Mouse (Mus musculus): ENCODE results near the gene Cpm.
"Not testable (repeated sequence)": the region's sequence is repeated elsewhere in the genome, so short reads cannot be mapped to it uniquely, and the experiment has no call there.

Cpm gene

GRCm38 (mm10) chr10:117594291-117594850, 34.9 kb upstream of the Cpm start:
- no peak for DNase-seq

- DNase-seq = no peak
Measured at GRCm38 (mm10) chr10:117594913-117595312, 34.4 kb upstream of the Cpm start.

- no peak for DNase-seq
Measured at GRCm38 (mm10) chr10:117595442-117596164, 33.7 kb upstream of the Cpm start.

GRCm38 (mm10) chr10:117596165-117596735, 33.0 kb upstream of the Cpm start:
- no peak for DNase-seq

DNA sequence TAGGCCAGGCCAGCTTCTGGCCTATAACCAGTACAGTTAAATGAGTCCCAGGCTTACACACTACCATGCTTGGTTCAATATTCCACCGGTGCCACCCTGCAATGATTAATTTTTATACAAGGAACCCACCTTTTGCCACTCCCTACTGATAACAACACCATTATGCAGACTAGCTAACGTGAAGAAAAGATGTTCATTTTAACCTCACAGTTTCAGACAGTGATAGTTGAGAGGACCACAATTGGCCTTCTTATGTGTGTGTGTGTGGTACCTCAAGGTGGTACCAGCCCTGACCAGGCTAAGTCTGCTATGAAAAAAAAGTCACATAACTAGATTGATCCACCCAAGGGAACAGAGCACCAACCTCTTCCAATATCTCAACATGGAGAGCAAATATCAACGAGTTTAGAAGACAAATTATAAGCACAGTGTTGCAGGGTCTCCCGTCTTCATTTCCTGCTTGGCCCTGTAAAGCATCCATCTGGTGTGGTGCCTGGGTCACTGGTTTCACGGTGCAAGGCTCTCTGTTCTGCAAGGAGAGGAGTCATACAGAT, 32.5 kb upstream of the Cpm start:
- no peak for DNase-seq

DNA sequence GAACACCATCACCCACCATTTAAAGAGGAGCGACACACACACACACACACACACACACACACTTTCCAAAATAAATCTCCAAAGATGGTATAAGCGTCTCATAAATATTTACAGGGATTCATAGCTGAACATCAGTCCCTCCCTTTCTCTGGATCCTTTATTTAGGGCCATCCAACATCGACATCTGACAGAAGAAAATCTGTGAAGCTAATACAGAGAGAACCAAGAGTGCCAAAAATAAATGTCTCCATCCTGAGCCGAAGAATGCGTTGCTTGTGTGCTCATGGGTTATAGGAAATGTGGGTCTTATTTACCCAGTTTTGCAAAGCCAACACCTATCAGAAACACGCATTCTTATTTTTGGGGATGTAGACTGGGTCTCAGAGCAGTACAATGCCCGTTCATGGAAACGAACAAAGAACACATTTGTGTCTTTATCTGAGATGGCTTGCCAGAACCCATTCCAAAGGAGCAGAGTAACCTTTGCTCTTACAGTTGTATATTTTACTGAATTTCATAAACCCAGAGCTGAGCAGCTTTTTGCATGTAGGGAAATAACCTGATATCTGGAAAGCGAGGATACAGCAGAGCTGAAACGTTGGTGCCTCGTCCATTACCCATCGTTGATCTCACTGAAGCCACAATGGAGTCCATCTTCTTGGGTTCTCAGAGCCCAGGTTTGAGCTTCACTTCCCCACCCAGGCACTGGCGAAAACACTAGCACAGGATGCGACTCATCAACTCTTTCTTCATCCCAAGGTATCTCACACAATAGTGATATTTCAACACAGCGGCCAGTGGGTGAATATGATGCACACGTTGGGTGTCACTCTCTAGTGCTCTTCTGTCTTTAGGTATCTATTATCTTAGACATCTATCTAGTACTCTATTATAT, 31.7 kb upstream of the Cpm start:
- not testable (repeated sequence) for DNase-seq

DNA sequence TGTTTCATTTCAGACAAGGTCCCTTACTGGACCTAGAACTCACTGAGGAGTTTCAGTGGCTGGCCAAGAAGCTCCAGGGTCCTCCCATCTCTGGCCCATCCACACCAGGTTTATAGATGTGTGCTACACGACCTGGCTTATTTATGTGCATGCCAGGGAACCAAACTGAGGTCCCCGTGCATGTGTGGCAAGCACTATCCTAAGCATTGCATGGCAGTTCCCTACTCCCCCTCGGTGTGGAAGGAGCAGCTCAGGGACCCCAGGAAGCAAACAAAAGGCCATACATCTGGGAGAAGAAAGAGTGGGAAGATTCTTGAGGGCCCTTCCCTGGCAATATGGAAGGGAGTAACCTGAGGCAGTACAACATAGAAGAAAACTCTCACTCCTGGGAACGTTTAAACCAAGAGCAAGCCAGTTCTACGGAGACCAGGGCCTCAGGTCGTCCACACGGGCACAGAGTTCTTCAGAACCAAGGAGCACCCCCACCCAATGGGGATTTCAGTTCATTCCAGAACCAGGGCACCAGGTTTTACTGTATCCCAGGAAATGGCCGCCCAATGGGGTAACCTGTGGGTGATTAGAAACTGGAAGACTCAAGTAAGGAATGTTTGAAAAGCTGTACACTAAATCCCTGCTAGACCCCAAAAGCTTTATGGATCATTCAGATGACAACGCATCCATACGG, 30.9 kb upstream of the Cpm start:
- no peak for DNase-seq

- DNase-seq = not testable (repeated sequence)
Measured at GRCm38 (mm10) chr10:117598951-117599572, 30.2 kb upstream of the Cpm start.

DNA sequence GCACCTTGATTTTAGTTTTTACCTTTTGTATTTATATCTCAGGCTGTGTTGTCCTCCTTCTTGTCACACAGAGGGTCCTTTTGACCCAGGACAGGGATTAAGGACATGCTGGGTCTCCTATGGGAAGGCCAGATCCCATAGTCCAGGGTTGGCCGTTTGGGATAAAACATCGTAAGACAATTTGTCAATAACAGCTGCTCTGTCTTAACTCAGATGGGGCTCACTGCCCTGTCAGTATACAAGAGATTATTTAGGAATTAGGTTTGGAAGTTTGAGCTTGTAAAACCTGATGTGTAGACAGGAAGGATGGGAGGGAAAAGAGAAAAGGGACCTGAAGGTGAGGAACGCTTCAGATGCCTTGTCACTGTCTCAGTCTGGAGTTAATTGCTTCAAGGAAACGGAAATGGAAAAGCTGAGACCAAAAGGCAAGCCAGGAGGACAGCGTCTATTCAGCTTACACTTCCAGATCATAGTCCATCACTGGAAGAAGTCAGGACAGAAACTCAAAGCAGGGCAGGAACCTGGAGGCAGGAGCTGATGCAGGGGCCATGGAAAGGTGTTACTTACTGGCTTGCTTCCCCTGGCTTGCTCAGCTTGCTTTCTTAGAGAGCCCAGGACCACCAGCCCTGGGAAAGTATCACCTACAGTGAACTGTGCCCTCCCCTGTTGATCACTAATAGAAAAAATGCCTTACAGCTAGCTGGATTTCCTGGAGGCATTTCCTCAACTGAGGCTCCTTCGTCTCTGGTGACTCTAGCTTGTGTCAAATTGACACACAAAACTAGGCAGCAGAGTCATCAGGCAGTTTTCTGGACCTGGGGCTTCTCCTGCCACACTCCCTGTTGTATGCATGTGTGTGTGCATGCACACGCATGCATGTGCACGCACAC, 27.9 kb upstream of the Cpm start:
- no peak for DNase-seq

GRCm38 (mm10) chr10:117602325-117603129, 26.8 kb upstream of the Cpm start:
- no peak for DNase-seq

GRCm38 (mm10) chr10:117603130-117603833, 26.0 kb upstream of the Cpm start:
- no peak for DNase-seq

DNA sequence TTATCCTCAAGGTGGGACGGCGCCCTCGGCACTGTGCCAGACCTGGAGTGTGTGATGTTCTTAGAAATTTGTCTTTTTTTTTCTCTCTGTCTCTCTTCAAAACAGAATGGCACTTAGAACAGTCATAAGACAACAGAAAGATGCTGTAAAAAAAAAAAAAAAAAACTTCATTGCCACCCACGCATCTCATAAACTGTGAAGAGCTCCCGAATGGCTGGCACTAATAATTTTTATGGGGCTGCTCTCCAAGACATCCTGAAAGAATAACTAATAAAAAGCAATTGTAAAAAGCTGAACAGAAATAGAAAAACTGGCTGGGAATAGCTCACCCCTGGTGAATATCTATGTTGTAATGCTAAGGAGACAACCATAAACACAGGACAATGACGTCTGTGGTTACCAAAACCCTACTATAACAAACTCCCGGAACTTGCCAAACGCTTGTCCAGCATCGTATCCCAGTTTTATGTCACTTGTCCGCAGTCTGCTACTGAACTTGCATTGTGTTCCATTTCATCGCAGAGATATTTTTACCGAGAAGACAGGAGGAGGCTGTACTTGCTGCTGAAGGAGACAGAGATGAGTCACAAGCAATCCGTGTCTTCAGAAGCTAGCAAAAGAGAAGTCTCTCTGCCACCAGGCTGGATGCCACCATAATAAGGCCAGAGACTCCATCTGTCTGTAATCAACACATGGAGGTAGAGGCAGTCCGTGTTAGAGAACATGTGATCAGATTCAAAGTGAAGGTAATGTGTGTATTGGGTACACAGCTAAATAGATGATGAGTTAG, 25.3 kb upstream of the Cpm start:
- no peak for DNase-seq

GRCm38 (mm10) chr10:117604624-117605282, 24.5 kb upstream of the Cpm start:
- peak; percentile 22 for DNase-seq

DNA sequence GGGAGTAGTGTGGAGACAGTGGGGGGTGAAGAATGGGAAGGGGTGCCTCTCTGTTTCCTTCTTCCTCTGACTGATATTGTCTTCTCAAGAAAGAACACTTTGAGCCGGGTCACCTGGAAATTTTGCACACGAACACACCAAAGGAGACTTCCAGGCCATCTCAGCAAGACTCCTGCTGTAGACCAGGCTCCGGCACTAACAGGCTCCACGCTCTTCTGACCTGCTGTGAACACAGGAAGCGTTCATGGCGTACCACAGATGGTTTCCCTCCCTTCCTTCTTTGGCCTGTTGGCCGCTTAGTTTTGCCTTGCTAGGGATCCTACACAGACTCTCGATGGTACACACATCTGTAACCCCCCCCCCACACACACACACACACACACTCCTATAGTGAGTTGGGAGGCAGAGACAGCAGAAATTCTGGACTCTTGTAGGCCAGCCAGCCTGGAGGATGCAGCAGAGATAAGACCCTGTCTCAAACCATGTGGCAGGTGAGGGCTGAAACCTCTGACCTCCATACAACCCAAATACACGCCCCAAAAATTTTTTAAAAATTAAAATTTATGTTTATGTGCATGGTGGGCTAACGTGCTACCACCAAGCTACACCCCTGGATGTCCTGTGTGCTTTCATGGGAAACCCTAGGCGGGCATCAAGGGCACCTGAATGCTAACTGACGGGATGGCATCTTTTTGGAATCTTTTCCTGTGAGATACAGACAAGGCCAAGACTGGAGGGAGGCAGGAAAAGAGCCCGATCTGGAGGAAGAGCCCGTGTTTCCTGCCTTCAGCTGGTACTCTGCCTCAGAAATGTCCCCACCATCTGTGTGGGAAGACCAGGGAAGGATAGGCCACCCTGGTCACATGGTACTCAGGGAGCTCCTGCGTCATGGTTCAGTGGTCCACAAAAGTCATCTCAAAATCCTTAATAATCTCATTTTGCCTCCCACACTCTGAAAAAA, 23.7 kb upstream of the Cpm start:
- DNase-seq = no peak

DNA sequence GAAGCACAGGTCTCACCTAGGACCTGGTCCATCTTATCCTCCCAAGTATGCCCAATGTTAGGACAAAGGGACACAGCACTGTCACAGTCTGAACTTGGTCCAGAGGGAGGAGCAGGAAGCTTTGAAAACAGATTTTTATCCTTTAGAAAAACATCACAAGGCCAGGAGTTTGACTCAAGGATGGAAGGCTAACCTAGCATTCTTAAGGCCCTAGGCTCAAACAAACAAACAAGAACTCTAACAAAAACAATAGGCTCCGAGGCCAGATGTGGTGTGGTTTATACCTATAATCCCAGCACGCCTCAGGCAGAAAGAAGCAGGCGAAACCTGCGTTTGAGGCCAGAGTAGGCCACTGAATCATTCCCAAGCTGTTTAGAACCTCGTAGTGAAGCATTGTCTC, 22.9 kb upstream of the Cpm start:
- no peak for DNase-seq

- no peak for DNase-seq
Measured at GRCm38 (mm10) chr10:117607051-117607803, 22.1 kb upstream of the Cpm start.
